15 mouse cellular contexts compared by ENCODE assay signal in genomic region chr9:42958401-42958800, GRCm38 (mm10). TPM values are rescaled to one million over a fixed set of nuclear protein-coding genes. Genes with fewer than 3 reads are reported as not detected.
DNase-seq lines count a peak whose midpoint lies in the region; ATAC-seq and TF ChIP-seq lines count a peak whose summit lies in the region.
"Had no signal": no experiment of that assay in that cellular context is flagged by ENCODE, and none has a peak within 500 bp of the region (broad histone marks: within the 10 kb centered on the region; RNA-seq: fewer than 3 reads in every experiment).

No protein-coding gene starts in this region.

- no peak overlapping the region for H3K27ac ChIP-seq in embryonic facial prominence, embryonic 11.5 days (replicated peaks; ENCODE audit: low read depth, low read length)
- no peak overlapping the region for H3K27ac ChIP-seq in embryonic facial prominence, embryonic 10.5 days (replicated peaks)
- H3K27ac ChIP-seq in lung, embryonic 14.5 days (ENCODE audit: low read depth), result no peak overlapping the region
- no peak overlapping the region for H3K27ac ChIP-seq in lung, postnatal 0 days (ENCODE audit: low read length)
- H3K27ac ChIP-seq: embryonic facial prominence, embryonic 12.5 days; midbrain, embryonic 15.5 days had no signal

- H3K4me3 ChIP-seq in embryonic facial prominence, embryonic 11.5 days (ENCODE audit: low read depth, low read length), result no peak overlapping the region
- H3K4me3 ChIP-seq in embryonic facial prominence, embryonic 10.5 days, result no peak overlapping the region
- no peak overlapping the region for H3K4me3 ChIP-seq in lung, embryonic 14.5 days (ENCODE audit: low read depth, low read length)
- H3K4me3 ChIP-seq in lung, postnatal 0 days (ENCODE audit: low read depth, low read length), result no peak overlapping the region
- H3K4me3 ChIP-seq: embryonic facial prominence, embryonic 12.5 days; midbrain, embryonic 15.5 days had no signal

- 79% methylated on average over 7 of the region's 7 CpGs for WGBS in embryonic facial prominence, embryonic 11.5 days
- 83% methylated on average over 7 of the region's 7 CpGs for WGBS in embryonic facial prominence, embryonic 10.5 days
- 53% methylated on average over 7 of the region's 7 CpGs for WGBS in lung, embryonic 14.5 days
- WGBS in lung, postnatal 0 days, result 41% methylated on average over 7 of the region's 7 CpGs

- no peak for TF ChIP-seq CTCF in lung, embryonic 14.5 days (IDR thresholded peaks at IDR 0.05; ENCODE audit: low read depth)
- TF ChIP-seq CTCF in lung, postnatal 0 days (IDR thresholded peaks at IDR 0.05), result no peak

- no peaks in the 10 kb centered on the region for H3K36me3 ChIP-seq in embryonic facial prominence, embryonic 11.5 days (replicated peaks; ENCODE audit: control insufficient read depth, insufficient read depth, low read depth, low read length)
- no peaks in the 10 kb centered on the region for H3K36me3 ChIP-seq in embryonic facial prominence, embryonic 10.5 days (replicated peaks)
- H3K36me3 ChIP-seq in lung, embryonic 14.5 days (ENCODE audit: insufficient read depth), result no peaks in the 10 kb centered on the region
- H3K36me3 ChIP-seq in lung, postnatal 0 days (ENCODE audit: insufficient read depth, low read length), result no peaks in the 10 kb centered on the region
- H3K36me3 ChIP-seq: embryonic facial prominence, embryonic 12.5 days; midbrain, embryonic 15.5 days had no signal

- no peaks in the 10 kb centered on the region for H3K9me3 ChIP-seq in embryonic facial prominence, embryonic 11.5 days (replicated peaks; ENCODE audit: control insufficient read depth, low read length)
- no peaks in the 10 kb centered on the region for H3K9me3 ChIP-seq in embryonic facial prominence, embryonic 10.5 days
- H3K9me3 ChIP-seq in lung, embryonic 14.5 days (ENCODE audit: low read depth, low read length), result no peaks in the 10 kb centered on the region
- H3K9me3 ChIP-seq in lung, postnatal 0 days (ENCODE audit: low read length), result no peaks in the 10 kb centered on the region
- H3K9me3 ChIP-seq: embryonic facial prominence, embryonic 12.5 days; midbrain, embryonic 15.5 days had no signal

- ATAC-seq in embryonic facial prominence, embryonic 11.5 days (replicated peaks; ENCODE audit: insufficient number of reproducible peaks, low FRiP score, low TSS enrichment, low read depth), result peak; percentile 34; the same call in 1 of the 2 replicates
- ATAC-seq in lung, embryonic 14.5 days (ENCODE audit: insufficient read depth), result no peak
- no peak for ATAC-seq in lung, postnatal 0 days

- DNase-seq in embryonic facial prominence, embryonic 11.5 days (ENCODE audit: low spot score), result no peak
- DNase-seq in embryonic facial prominence, embryonic 10.5 days (ENCODE audit: low spot score), result no peak
- peak; percentile 40 for DNase-seq in lung, embryonic 14.5 days
- no peak for DNase-seq in lung, postnatal 0 days (ENCODE audit: low spot score)
- peak; percentile 28 for DNase-seq in urinary bladder, postnatal 14 days (ENCODE audit: low spot score)
- no peak for DNase-seq in urinary bladder, adult 2 months (ENCODE audit: low spot score)
- DNase-seq in frontal cortex, postnatal 25 days (ENCODE audit: low spot score in 2 of 2), result no peak
- DNase-seq: B cell, adult 2 months; cerebellum, adult 11 months; cerebellum, postnatal 25 days; gastrocnemius, postnatal 14 days; kidney, adult 11 months; thymus, postnatal 36 days had no signal

- no peak overlapping the region for H3K4me2 ChIP-seq in embryonic facial prominence, embryonic 11.5 days (ENCODE audit: low read depth, low read length)
- H3K4me2 ChIP-seq in lung, embryonic 14.5 days, result no peak overlapping the region
- H3K4me2 ChIP-seq in lung, postnatal 0 days (replicated peaks; ENCODE audit: low read depth, low read length), result no peak overlapping the region
- H3K4me2 ChIP-seq: embryonic facial prominence, embryonic 12.5 days; midbrain, embryonic 15.5 days had no signal

- H3K4me1 ChIP-seq in embryonic facial prominence, embryonic 11.5 days (ENCODE audit: control insufficient read depth, insufficient read depth, low read length), result no peaks in the 10 kb centered on the region
- H3K4me1 ChIP-seq in embryonic facial prominence, embryonic 10.5 days, result 0 out of 2 replicates have a peak, but pooled peaks cover 4% of the 10 kb centered on the region
- no peaks in the 10 kb centered on the region for H3K4me1 ChIP-seq in lung, embryonic 14.5 days (ENCODE audit: insufficient read depth)
- H3K4me1 ChIP-seq in lung, postnatal 0 days (ENCODE audit: insufficient read depth, low read depth, low read length), result no peaks in the 10 kb centered on the region

- no peak overlapping the region for H3K9ac ChIP-seq in embryonic facial prominence, embryonic 11.5 days (replicated peaks; ENCODE audit: low read length)
- no peak overlapping the region for H3K9ac ChIP-seq in lung, embryonic 14.5 days
- no peak overlapping the region for H3K9ac ChIP-seq in lung, postnatal 0 days (replicated peaks; ENCODE audit: low read depth)
- H3K9ac ChIP-seq: embryonic facial prominence, embryonic 12.5 days; midbrain, embryonic 15.5 days had no signal

- H3K27me3 ChIP-seq in embryonic facial prominence, embryonic 11.5 days (ENCODE audit: control insufficient read depth, insufficient read depth, low read length), result no peaks in the 10 kb centered on the region
- H3K27me3 ChIP-seq in embryonic facial prominence, embryonic 10.5 days (replicated peaks; ENCODE audit: low read depth, poor library complexity, severe bottlenecking), result no peaks in the 10 kb centered on the region
- no peaks in the 10 kb centered on the region for H3K27me3 ChIP-seq in lung, embryonic 14.5 days (ENCODE audit: insufficient read depth, low read length)
- no peaks in the 10 kb centered on the region for H3K27me3 ChIP-seq in lung, postnatal 0 days (replicated peaks; ENCODE audit: insufficient read depth, low read length)
- H3K27me3 ChIP-seq: embryonic facial prominence, embryonic 12.5 days; midbrain, embryonic 15.5 days had no signal

- TF ChIP-seq EP300 in lung, postnatal 0 days (IDR thresholded peaks at IDR 0.05), result no peak

RNA-seq across cellular contexts. Expression of gene Grik4, which starts 14.1 kb away (rescaled TPM):
- polyA plus RNA-seq in embryonic facial prominence, embryonic 11.5 days (2014; fragmentation: Nextera tagmentation; extraction: Ambion mirVana), result 0.49 and 0.89 TPM in 2 replicates
- 0.96 and 1.1 TPM in 2 replicates for polyA plus RNA-seq in embryonic facial prominence, embryonic 10.5 days (2016; fragmentation: Nextera tagmentation; extraction: Ambion mirVana)
- 1.6 and 2.2 TPM in 2 replicates for polyA plus RNA-seq in lung, embryonic 14.5 days (2014; fragmentation: Nextera tagmentation; extraction: Ambion mirVana)
- 0.47 and 0.67 TPM in 2 replicates for polyA plus RNA-seq in lung, postnatal 0 days (2015; fragmentation: Nextera tagmentation; extraction: Ambion mirVana)
- 0.25 and 0.41 TPM in 2 replicates for polyA plus RNA-seq in urinary bladder, adult 2 months (2012; rRNA removed)

Comparison
In these comparisons a context has a peak if more than half of its experiments do, and no peak if none do; other contexts are left out.
1. DNase-seq: peak in lung, embryonic 14.5 days (single experiment) and urinary bladder, postnatal 14 days (single experiment); none in embryonic facial prominence, embryonic 11.5 days (single experiment), embryonic facial prominence, embryonic 10.5 days (single experiment), lung, postnatal 0 days (single experiment), urinary bladder, adult 2 months (single experiment) and frontal cortex, postnatal 25 days (0 of 2).